Mouse (Mus musculus): Measurements from ENCODE around the gene Gm45799.
A peak's percentile ranks its signal among the peaks of the same experiment; 100 is the strongest.

Gm45799 gene

GRCm38 (mm10) chr7:105641936-105642335 is 1.6 kb downstream of the Gm45799 start:
- DNase-seq (ENCODE audit: low spot score) = no peak

DNA sequence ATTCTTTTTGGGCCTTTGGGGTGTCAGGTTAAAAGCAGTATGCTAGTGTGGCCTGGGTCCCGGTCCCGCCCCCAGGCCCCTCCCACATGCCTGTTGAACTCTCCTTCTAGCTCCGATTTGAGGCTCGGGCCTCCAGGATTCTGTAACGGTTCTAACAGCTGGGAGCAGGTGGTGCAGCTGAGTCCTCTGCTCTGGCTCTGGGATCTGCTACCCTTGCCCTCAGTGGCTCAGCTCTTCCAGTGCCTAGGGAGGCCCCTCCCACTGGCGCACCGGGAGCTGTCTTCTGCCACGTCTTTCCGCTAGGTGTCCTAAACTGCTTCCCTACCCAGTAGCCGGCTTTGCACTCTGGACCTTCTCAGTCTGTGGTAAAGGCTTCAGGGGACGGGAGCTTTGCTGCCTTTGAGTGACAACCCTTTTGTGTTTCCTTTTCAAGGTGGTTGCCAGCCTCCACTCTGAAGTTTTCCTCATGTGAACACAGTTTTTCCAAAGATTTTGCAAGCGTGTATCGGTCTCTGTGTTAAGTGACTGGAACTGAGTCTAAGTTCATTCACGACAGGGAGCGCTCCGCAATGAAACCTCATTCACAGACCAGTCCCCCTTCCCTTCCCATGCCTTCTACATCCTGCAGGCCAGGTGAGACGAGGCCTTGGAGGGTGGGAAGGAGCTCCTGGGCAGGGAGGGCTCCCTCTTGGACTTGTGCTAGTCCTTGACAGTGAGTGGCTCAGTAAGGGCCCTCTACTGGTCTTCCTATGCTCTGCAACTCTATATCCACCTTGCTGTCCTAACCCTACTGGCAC is 10.5 kb downstream of the Gm45799 start, which contains the start of gene Dnhd1:
Dnhd1 (plus strand) TSS at position 189 of the 797 bp plus-strand sequence.
- DNase-seq (ENCODE audit: low spot score) = no peak

DNA sequence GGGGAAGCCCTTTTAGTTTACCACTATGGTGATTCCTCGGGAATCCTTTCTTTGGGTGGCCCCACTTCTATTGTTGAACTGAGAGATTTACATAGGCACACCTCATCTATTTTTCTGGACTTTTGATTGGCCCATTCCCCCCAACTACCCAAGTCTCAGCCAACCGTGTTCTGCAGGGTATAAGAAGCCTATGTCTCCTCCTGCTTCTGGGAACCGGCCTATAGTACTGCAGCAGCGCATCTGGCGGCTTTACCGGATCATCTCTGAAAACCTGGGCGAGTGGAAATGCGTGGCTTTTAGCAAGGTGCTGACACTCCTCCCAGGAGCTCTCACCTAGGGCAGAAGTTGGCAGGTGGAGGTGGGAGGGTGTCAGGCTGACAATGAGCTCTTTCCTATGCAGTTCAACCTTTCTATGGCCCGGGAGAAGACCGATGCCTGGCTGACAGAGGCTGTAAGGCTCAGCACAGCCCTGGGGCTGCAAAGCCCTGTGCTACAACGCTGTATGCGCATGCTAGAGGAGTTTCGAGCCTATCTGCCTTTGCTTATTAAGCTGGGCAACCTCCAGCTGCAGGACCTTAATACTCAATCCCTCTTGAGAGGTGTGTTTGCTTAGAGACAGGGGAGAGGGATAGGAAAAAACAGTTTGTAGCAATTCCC is 45.3 kb downstream of the Gm45799 start:
- DNase-seq (ENCODE audit: low spot score) = no peak

GRCm38 (mm10) chr7:105690875-105691274 is 50.5 kb downstream of the Gm45799 start:
- DNase-seq (ENCODE audit: low spot score) = no peak

- DNase-seq (ENCODE audit: low spot score) = peak; percentile 29
These were observed 62.8 kb downstream of the Gm45799 start for GRCm38 (mm10) chr7:105703184-105703583.

GRCm38 (mm10) chr7:105703816-105704215 is 63.5 kb downstream of the Gm45799 start:
- DNase-seq (ENCODE audit: low spot score) = no peak

GRCm38 (mm10) chr7:105708733-105709132 is 68.4 kb downstream of the Gm45799 start:
- no peak for DNase-seq (ENCODE audit: low spot score)

DNA sequence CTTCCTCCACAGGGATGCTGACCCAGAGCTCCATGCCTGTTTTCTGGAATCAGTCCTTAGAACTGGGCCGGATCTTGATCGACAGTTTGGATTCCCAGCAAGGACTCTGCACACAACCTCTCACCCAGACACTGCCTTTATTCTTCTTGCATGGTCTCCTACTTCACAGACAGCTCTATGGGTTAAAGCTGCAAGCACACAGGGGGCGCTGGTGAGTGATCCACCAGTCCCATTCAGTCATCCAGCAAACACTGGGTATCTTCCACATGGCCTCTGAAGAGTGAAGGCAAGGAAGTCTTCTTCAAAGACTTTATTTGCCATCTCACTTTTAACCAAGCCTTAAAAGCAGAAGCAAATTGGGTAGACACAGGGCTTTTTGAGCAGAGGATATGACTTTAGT is 75.0 kb downstream of the Gm45799 start:
- DNase-seq (ENCODE audit: low spot score) = no peak

DNA sequence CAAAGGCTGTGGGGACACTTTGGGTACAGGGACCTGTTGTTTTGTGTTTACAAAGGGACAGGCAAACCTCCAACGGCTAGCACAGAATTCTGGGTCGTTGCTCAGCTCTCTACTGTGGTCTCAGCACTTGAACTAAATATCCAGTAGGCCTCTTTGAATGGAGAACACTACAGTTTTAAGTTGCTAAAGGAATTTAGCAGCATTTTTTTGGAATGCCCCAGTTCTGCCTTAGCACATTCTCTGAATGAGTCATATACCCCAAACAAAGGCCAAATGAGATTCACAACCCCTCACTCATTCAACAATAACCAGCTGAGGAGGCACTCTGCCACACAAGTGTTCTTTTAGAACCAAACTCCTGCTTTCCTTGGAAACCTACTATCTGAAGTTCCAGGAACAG is 81.6 kb downstream of the Gm45799 start:
- DNase-seq (ENCODE audit: low spot score) = no peak

DNA sequence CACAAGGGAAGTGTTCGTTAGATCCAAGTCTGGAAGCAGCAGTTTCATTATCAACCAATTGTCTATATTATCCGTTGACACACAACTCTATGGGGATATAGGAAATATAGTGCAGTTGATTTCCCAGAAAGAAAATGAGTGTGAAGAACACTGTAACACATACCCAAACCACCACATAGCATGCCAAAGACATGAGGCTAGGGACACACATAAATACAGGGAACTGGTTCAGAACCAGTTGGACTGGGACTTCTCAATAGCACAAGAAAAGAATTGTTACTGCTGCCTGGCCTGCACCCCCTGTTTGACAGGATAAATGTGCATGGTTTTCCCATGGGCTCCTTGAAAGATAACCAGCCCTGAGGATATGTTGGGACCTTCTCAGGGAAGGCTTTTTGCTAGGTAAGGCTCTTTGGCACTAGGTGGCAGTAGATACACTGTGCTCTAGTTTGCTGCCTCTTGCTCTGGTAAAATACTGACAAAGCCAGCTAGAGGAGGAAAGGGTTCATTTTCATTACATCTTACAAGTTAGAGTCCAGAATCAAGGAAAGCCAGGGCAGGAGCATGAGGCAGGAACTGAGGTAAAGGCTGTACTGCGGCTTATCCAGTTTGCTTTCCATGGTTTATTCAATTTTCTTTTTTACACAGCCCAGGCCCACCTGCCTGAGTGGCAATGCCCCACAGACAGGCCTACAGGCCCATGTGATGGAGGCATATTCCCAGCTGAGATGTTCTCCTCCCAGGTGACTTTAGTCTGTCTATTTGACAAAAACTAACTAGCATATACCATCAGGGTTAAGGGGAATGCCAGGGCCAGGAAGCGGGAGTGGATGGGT is 86.0 kb downstream of the Gm45799 start:
- DNase-seq (ENCODE audit: low spot score) = peak; percentile 70

GRCm38 (mm10) chr7:105726980-105727325 is 86.6 kb downstream of the Gm45799 start:
- DNase-seq (ENCODE audit: low spot score) = no peak

DNA sequence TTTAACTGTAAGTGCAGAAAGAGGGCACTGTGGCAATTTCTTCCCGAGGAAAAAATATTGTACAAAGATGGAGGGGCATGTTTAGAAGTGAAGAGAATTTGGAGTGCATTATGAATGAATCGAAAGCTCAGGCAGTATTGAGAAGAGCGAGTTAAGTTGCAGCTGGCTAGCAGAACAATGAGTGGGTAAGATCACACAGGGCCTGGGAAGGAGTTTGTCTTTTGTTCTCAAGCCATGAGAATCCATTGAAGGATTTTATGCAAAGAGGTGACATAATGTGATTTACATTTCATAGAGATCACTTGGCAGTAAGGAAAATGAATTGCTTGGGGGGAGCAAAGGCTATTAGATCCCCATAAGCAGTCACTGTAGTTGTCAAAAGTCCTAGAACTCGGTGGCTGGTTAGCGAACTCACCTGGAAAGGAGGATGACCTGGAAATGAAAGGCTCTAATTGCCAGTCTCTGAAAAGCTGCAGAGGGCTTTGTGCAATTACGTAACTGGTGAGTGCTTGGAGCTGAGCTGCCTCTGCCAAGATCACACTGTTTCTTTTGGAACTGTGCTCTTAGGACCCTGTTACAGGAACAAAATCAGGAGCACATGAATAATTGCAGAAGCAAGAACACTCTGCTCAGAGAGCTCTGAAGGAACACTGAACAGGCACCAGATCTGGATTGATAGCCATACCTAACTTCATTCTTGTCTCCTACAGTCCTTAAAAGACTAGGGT is 88.5 kb downstream of the Gm45799 start:
- DNase-seq (ENCODE audit: low spot score) = no peak

GRCm38 (mm10) chr7:105733836-105734235 is 93.5 kb downstream of the Gm45799 start:
- no peak for DNase-seq (ENCODE audit: low spot score)
